Mouse (Mus musculus): ENCODE results near the gene Bmp6. TPM values are rescaled to one million over a fixed set of nuclear protein-coding genes. Genes with fewer than 3 reads are reported as not detected.

The Bmp6 gene
- total and polyA plus RNA-seq, 2 experiments from 2014 or later: 2.0 to 19.2 TPM

DNA sequence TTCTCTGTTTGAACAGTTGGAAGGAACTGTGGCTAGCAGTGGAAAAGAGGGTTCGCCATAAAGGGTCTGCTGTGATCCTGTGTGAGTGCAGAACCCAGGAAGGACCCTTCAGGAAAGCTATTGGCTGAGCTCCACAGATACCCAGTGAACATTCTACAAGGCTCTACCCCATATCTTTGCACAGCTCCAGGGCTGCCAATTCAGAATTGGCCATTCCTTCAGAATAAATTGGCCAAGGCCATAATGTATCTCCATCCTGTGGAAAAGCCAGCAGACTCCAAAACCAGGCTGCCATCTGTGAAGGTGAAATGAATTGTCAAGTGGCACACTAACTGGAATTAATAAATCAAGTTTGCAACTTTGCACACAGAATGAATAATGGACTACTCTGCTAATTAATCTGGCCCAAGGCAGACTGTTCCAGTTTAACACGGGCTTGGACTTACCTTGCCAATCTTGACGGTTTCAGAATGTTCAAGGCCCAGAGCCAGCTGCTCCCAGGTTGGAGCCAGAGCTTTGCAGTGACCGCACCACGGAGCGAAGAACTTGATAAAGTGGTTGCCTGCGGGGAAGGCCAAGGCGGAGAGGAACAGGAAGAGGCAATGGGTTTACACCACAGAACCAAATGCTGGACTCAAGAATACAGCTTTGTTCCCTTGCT lies 164.9 kb downstream of the Bmp6 start:
- no peak for ATAC-seq (ENCODE audit: insufficient read depth, low read depth)
- peaks cover 84% of the 10 kb centered on the region for H3K36me3 ChIP-seq (replicated peaks; ENCODE audit: control insufficient read depth, insufficient read depth, low read length)
- WGBS: 75% methylated on average over 8 of the region's 8 CpGs
- TF ChIP-seq CTCF (IDR thresholded peaks at IDR 0.05; ENCODE audit: low read depth): no peak
- no peak for TF ChIP-seq EP300 (IDR thresholded peaks at IDR 0.05; ENCODE audit: low read depth)
- no peak for DNase-seq (ENCODE audit: low spot score)
- H3K27ac ChIP-seq (ENCODE audit: low read depth): no peak overlapping the region
- no peaks in the 10 kb centered on the region for H3K27me3 ChIP-seq (ENCODE audit: control insufficient read depth, insufficient read depth, low read length)
- no peak overlapping the region for H3K4me2 ChIP-seq (ENCODE audit: low read depth, low read length)
- H3K4me3 ChIP-seq (ENCODE audit: low read depth, low read length): no peak overlapping the region
- no peak overlapping the region for H3K9ac ChIP-seq (replicated peaks; ENCODE audit: low read depth, low read length)
- H3K9me3 ChIP-seq (replicated peaks; ENCODE audit: control insufficient read depth, low read length): no peaks in the 10 kb centered on the region
- H3K4me1 ChIP-seq (ENCODE audit: control insufficient read depth, insufficient read depth): no peaks in the 10 kb centered on the region

DNA sequence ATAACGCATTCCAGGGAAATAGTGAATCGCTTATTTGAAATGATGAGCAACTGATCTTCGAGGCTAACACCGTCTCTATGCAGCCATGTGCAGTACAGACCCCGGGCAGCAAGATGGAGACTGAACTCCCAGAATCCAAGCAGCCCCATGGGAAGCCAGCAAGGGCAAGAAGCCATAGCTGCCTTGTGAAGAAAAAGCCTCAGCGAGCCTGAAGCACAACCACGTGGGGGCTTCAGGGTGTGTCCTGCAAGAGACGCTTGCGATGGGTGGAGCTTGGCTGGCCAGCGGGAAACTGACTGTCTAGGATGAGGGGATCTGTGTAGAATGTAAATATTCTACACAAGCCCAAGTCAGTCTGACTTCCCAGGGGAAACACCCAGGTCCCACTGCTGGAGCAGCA lies 167.1 kb downstream of the Bmp6 start:
- DNase-seq (ENCODE audit: low spot score): no peak
- WGBS: 76% methylated on average over 10 of the region's 10 CpGs

DNA sequence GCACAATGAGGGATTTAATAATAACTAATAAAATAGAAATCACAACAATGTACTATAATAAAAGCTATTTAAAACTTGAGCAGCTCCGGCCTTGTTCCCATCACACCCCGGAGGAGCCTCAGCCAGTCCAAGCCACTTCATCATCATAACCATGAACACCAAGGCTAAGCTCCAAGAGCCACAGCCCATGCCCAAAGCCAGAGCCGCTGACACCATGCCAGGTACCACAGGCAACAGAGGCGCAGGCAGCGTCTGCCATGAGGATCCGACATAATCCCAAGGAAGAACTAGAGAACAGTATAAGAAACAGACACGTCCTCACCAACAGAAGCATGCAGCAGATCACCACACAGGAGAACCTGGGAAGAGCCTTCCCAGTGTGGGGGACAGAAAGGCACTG lies 169.0 kb downstream of the Bmp6 start:
- H3K4me2 ChIP-seq (ENCODE audit: low read depth, low read length): no peak overlapping the region
- H3K27ac ChIP-seq (ENCODE audit: low read depth): no peak overlapping the region
- no peak for TF ChIP-seq EP300 (IDR thresholded peaks at IDR 0.05; ENCODE audit: low read depth)
- no peak for TF ChIP-seq CTCF (IDR thresholded peaks at IDR 0.05; ENCODE audit: low read depth)
- H3K4me1 ChIP-seq (ENCODE audit: control insufficient read depth, insufficient read depth): no peaks in the 10 kb centered on the region
- H3K4me3 ChIP-seq (ENCODE audit: low read depth, low read length): no peak overlapping the region
- H3K9ac ChIP-seq (replicated peaks; ENCODE audit: low read depth, low read length): no peak overlapping the region
- H3K9me3 ChIP-seq (replicated peaks; ENCODE audit: control insufficient read depth, low read length): no peaks in the 10 kb centered on the region
- ATAC-seq (ENCODE audit: insufficient read depth, low read depth) (no peak), DNase-seq (ENCODE audit: low spot score) (no peak)
- WGBS: 90% methylated on average over 7 of the region's 7 CpGs
- no peaks in the 10 kb centered on the region for H3K27me3 ChIP-seq (ENCODE audit: control insufficient read depth, insufficient read depth, low read length)
- H3K36me3 ChIP-seq (replicated peaks; ENCODE audit: control insufficient read depth, insufficient read depth, low read length): peaks cover 84% of the 10 kb centered on the region

More for the DNA sequence above, 167.1 kb downstream of the Bmp6 start:
- Histone ChIP-seq H3K27me3 (ENCODE audit: control insufficient read depth, insufficient read depth, low read length) (no peaks in the 10 kb centered on the region), H3K4me2 (ENCODE audit: low read depth, low read length) (no peak overlapping the region), H3K27ac (ENCODE audit: low read depth) (no peak overlapping the region), H3K4me3 (ENCODE audit: low read depth, low read length) (no peak overlapping the region), H3K9me3 (replicated peaks; ENCODE audit: control insufficient read depth, low read length) (no peaks in the 10 kb centered on the region), H3K9ac (replicated peaks; ENCODE audit: low read depth, low read length) (no peak overlapping the region), H3K4me1 (ENCODE audit: control insufficient read depth, insufficient read depth) (no peaks in the 10 kb centered on the region), H3K36me3 (replicated peaks; ENCODE audit: control insufficient read depth, insufficient read depth, low read length) (peaks cover 81% of the 10 kb centered on the region)
- no peak for ATAC-seq (ENCODE audit: insufficient read depth, low read depth)
- no peak for TF ChIP-seq CTCF (IDR thresholded peaks at IDR 0.05; ENCODE audit: low read depth)
- no peak for TF ChIP-seq EP300 (IDR thresholded peaks at IDR 0.05; ENCODE audit: low read depth)

DNA sequence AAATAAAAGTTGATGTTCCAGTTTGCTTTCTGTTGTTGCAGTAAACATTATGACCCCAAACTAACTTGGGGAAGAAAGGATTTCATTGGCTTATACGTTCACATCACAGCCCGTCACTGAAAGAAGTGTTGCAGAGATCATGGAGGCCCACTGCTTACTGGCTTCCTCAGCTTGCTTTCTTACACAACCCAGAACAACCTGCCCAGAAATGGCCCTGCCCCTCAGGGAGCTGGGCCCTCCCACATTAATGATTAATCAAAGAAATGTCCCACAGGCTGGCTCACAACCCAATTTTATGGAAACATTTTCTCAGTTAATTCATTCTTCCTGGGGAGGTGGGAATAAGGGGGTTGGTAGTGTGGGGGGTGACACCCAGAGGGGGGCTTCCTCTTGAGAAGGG lies 170.5 kb downstream of the Bmp6 start:
- 83% methylated on average over 2 of the region's 2 CpGs for WGBS
- ATAC-seq (ENCODE audit: insufficient read depth, low read depth) (no peak), DNase-seq (ENCODE audit: low spot score) (no peak)
- no peak overlapping the region for H3K27ac ChIP-seq (ENCODE audit: low read depth)
- no peak overlapping the region for H3K9ac ChIP-seq (replicated peaks; ENCODE audit: low read depth, low read length)
- peaks cover 85% of the 10 kb centered on the region for H3K36me3 ChIP-seq (replicated peaks; ENCODE audit: control insufficient read depth, insufficient read depth, low read length)
- TF ChIP-seq EP300 (IDR thresholded peaks at IDR 0.05; ENCODE audit: low read depth) (no peak), CTCF (IDR thresholded peaks at IDR 0.05; ENCODE audit: low read depth) (no peak)
- H3K4me2 ChIP-seq (ENCODE audit: low read depth, low read length): no peak overlapping the region
- H3K4me3 ChIP-seq (ENCODE audit: low read depth, low read length): no peak overlapping the region
- H3K4me1 ChIP-seq (ENCODE audit: control insufficient read depth, insufficient read depth): no peaks in the 10 kb centered on the region
- H3K27me3 ChIP-seq (ENCODE audit: control insufficient read depth, insufficient read depth, low read length): no peaks in the 10 kb centered on the region
- no peaks in the 10 kb centered on the region for H3K9me3 ChIP-seq (replicated peaks; ENCODE audit: control insufficient read depth, low read length)

DNA sequence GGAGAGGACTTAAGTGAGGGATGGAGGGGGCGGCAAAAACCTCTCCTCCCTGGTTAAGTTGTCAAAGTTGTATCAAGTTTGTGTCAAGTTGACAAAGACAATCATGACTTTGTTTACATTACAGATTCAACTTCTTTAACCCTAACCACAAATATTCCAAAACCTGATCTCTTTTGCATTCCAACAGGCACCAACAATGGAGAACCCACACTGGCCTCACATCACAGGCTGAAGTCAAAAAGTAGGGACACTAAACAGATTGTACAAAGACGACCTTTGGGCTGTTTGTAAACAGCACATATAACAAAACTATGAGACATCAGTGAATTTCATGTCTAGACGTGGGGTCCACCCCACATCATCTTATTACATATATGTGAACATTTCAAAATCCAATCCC lies 170.9 kb downstream of the Bmp6 start:
- Histone ChIP-seq H3K36me3 (replicated peaks; ENCODE audit: control insufficient read depth, insufficient read depth, low read length) (peaks cover 86% of the 10 kb centered on the region), H3K9me3 (replicated peaks; ENCODE audit: control insufficient read depth, low read length) (no peaks in the 10 kb centered on the region), H3K9ac (replicated peaks; ENCODE audit: low read depth, low read length) (no peak overlapping the region), H3K4me2 (ENCODE audit: low read depth, low read length) (no peak overlapping the region), H3K4me3 (ENCODE audit: low read depth, low read length) (no peak overlapping the region), H3K27me3 (ENCODE audit: control insufficient read depth, insufficient read depth, low read length) (no peaks in the 10 kb centered on the region), H3K27ac (ENCODE audit: low read depth) (no peak overlapping the region), H3K4me1 (ENCODE audit: control insufficient read depth, insufficient read depth) (no peaks in the 10 kb centered on the region)
- ATAC-seq (ENCODE audit: insufficient read depth, low read depth) (no peak), DNase-seq (ENCODE audit: low spot score) (no peak)
- no peak for TF ChIP-seq CTCF (IDR thresholded peaks at IDR 0.05; ENCODE audit: low read depth)
- no peak for TF ChIP-seq EP300 (IDR thresholded peaks at IDR 0.05; ENCODE audit: low read depth)
- 76% methylated on average over 3 of the region's 3 CpGs for WGBS

DNA sequence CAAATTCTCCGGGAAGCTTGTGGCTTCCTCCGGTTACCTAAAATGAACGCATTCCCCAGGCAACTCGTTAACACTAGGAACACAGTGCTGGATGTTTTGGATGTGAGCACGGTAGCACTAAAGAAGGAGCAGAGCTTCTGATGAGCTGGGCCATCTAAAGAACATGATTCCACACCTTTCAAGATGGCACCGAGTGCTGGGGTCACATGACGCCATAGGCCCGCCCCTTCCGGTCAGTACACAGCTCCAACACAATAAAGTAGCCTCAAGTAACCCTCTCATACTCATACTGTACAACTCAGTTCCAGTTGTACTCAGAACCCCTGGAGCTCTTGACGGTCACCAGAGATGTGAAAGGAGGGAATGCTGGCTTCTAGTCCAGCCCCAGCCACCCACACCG lies 171.7 kb downstream of the Bmp6 start:
- ATAC-seq (ENCODE audit: insufficient read depth, low read depth): no peak
- Histone ChIP-seq H3K36me3 (replicated peaks; ENCODE audit: control insufficient read depth, insufficient read depth, low read length) (peaks cover 92% of the 10 kb centered on the region), H3K9me3 (replicated peaks; ENCODE audit: control insufficient read depth, low read length) (no peaks in the 10 kb centered on the region), H3K4me3 (ENCODE audit: low read depth, low read length) (no peak overlapping the region), H3K9ac (replicated peaks; ENCODE audit: low read depth, low read length) (no peak overlapping the region), H3K27me3 (ENCODE audit: control insufficient read depth, insufficient read depth, low read length) (no peaks in the 10 kb centered on the region), H3K27ac (ENCODE audit: low read depth) (no peak overlapping the region), H3K4me2 (ENCODE audit: low read depth, low read length) (no peak overlapping the region), H3K4me1 (ENCODE audit: control insufficient read depth, insufficient read depth) (no peaks in the 10 kb centered on the region)
- 82% methylated on average over 11 of the region's 11 CpGs for WGBS
- TF ChIP-seq CTCF (IDR thresholded peaks at IDR 0.05; ENCODE audit: low read depth) (no peak), EP300 (IDR thresholded peaks at IDR 0.05; ENCODE audit: low read depth) (no peak)
- DNase-seq (ENCODE audit: low spot score): no peak

Data from heart, postnatal 0 days (tissue).